Mouse (Mus musculus): Measurements from ENCODE around the gene Mxd3.

Mxd3 gene

DNA sequence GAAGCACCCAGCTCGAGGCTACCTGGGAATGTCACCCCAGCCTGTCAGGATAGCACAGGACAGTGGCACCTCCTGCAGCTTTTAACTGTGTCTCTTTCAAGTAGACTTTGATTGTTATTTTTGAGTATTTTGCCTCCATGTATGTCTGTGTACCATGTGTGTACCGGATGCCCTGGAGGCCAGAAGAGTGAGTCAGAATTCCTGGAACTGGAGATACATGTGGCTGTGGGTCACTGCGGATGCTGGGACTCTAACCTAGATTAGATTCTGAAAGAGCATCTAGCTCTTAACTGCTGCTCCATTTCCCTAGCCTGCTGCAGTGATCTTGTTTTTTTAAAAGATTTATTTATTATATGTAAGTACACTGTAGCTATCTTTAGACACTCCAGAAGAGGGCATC, 2.7 kb upstream of the Mxd3 start:
- no peak for DNase-seq (ENCODE audit: low spot score)

DNA sequence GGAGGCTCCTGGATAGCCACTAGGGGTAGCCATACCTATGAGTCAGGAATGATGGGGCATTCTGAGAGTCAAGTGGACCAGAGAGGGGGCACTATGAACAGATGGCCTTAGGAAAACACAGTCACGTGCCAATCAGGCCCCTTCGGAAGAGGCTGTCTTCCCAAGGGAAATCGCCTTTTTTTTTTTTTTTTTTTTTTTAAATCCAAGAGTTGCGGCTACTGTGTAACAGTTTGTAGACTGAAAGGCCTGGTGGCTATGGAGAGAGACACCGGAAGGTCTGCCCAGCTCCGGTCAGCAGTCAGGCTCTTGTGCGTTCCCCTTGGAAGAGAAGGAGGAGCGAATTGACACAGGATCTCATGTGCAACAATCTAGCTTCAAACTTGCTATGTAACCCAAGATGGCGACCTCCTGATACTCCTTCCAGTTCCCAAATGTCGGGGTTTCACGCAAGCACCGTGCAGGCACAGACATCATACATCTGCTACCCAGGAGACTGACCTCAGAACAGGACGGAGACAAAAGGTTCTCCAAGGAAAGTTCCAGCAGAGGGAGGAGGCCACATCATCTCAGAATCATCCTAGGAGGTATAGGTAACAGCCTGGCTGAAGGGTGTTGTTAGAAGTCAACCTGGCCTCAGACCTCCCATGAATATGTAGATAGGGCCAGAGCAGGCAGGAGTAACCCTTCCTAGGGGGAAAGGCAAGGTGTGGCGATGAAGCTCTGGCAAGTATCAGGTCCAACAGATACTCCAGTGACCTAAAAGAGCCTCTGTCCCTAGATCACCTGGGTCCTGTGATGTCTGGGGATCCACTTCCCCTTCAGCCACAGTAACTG, 1.2 kb upstream of the Mxd3 start:
- DNase-seq (ENCODE audit: low spot score) = peak; percentile 65

- no peak for DNase-seq (ENCODE audit: low spot score)
Measured at GRCm38 (mm10) chr13:55329109-55329682, 427 bp downstream of the Mxd3 start.

GRCm38 (mm10) chr13:55328641-55329040, 982 bp downstream of the Mxd3 start:
- no peak for DNase-seq (ENCODE audit: low spot score)

DNA sequence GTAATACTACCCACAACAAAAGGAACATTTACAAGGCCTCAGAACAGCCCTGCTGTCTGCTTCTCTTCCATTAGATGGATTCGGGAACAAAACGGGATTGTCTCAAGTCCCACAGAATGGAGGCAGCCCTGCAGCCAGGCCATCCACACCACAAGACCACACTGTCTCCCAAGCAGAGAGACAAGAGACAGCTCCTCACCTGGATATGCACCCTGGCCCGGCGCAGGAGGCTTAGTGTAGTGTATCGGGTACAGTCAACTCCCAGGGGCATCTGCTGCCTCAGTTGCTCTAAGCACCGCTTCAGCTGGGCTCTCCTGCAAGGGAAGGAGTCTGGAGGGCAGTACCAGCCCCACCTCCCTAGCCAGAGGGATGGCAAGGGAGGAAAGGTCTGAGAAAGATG, 1.5 kb downstream of the Mxd3 start:
- no peak for DNase-seq (ENCODE audit: low spot score)

DNA sequence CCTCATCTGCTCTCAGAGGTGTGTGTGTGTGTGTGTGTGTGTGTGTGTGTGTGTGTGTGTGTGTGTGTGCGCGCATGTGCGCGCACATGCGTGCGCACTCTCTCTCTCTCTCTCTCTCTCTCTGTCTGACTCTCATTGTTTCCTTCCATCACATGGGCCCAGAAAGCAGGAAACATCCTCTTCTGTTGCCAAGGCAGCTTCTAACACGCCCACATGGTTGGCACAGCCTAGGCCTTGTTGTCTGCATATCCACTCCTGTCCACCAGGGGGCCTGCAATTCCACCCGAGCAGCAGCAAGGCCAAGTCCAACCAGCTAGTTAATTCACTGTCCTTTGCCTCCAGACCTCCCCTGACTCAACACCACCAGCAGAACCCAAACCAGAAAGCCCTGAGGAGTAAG, 2.0 kb downstream of the Mxd3 start:
- peak; percentile 74 for DNase-seq (ENCODE audit: low spot score)

- DNase-seq (ENCODE audit: low spot score) = no peak
Measured at GRCm38 (mm10) chr13:55327169-55327568, 2.5 kb downstream of the Mxd3 start.

DNA sequence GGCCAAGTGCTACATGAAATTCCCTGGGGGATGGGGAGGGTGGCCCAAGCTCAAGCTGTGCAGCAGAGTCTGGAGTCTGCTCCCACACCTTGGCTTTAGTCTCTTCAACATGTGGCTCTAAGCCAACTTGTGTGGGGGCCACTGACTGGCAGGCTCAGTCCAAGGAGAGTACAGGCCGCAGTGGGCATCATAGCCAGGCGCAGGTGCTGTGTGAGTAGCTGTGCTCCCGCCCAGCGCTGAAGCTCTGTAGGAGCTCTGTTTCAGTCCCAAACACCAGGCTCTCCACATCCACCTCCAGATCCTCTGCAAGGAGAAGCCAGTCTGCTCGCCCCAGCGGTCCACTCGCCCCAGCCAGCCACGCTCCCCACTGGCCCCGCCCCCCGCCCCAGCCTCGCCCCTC, 4.0 kb downstream of the Mxd3 start:
- peak; percentile 15 for DNase-seq (ENCODE audit: low spot score)

DNA sequence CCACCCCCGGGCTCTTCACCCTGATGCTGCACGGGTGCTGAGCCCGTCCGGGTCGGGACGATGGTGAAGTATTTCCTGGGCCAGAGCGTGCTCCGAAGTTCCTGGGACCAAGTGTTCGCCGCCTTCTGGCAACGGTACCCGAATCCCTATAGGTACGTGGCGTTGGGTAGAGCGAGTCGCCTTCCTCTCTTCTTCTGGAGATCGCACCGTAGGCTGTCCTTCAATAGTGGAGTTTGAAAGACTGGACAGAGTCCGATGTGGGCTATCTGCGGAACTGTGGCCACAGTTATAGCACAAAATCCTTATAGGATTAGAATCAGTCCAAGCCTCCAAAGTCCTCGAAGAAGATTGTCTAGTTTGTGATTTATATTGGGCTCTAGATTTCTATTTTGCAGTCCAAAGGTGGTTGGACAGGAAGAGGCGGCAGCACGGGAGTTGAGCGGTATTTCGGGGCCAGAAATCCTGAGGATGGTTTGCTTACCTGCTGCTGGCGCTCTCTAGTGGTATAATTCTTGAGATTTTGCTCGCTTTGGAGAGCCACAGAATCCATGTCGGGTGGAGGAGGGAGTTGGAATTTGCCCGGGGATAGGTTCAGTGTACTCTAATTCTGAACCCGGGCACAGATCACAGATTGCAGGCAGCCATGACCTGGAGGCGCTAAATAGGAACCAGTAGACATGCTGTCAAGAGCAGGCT, 7.3 kb downstream of the Mxd3 start:
- DNase-seq (ENCODE audit: low spot score) = peak; percentile 16

DNA sequence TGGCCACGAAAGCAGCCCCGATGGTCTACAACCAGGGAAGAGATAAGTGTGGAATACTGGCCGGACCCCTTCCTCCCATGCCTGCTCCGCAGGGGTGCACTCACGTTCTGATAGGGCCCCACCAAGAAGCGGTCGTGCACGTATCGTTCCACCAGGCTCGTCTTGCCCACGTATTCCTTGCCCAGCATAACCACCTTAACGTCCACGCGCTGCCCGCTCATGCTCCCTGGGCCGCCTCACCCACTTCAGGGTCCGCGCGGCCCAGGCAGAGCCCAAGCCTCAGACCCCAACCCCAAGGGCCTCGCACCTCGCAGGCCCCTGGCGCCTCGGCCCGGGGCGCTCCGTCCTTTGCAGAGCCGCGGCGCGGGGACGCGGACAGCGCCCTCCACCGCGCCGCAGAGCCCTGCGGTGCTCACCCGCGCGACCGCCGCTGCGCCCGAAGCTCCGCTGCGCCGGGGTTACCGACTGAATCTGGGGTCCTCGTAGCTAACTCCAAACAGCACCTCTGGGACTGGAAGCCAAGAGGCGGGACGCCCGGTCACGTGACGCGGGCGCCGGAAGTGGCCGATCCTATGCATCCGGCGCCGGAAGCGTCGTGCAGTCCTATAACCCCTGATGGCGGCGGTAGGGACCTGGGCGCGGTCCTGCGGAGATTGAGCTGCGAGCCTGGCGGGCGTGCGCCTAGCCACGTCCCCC, 8.0 kb downstream of the Mxd3 start, which contains the start of gene Rab24:
TSS of gene Rab24 (minus strand) at position 513 of the 696 bp plus-strand sequence.
- DNase-seq (ENCODE audit: low spot score) = peak; percentile 88

DNA sequence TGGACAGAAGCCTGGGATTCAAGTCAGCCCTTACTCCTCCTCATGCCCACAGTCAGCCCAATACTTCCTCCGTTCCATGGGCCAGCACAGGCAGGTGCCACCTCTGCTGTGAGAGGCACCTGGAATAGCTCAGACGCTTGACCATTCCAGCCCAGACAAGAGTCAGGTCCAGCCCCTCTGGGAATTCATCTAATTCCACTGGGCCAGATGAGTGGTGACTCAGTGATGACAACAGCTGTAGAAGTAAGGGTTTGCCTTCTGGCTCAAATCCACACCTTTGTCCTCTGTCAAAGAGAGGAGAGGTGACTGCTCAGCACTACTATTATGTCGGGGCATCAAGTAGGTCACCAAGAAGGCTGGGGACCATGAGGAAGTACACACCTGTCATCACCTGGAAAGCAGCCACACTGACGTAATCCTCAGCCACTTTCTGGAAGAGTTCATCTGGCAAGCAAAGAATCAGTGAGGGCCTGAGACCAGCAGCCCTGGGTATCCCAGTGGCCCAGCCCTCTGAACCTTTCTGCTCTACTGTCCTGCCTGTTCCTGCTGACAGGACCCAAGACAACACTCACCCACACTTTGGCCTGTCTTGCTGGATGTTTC, 9.6 kb downstream of the Mxd3 start, which contains the start of gene Prelid1:
TSS of gene Prelid1 (plus strand) at position 570 of the 603 bp plus-strand sequence.
- no peak for DNase-seq (ENCODE audit: low spot score)

DNA sequence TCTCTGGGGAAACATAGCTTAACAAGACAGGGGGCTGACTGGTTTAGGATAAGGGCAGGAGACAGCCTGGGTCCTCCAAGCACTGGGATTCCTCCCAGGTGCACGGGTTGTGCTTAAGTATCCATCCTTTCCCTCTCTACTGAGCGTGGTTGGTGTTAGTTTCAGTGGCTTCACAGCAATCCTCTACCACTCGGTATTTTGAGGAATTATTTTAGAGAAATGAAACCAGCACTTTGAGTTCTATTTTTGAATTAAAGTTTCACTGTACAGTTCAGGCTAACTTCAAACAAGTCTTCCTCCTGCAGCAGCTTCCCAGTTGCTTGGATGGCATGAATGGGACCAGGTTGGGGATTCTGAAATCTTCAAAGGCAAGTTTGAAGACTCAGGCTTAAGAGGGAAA, 11.3 kb downstream of the Mxd3 start:
- no peak for DNase-seq (ENCODE audit: low spot score)

DNA sequence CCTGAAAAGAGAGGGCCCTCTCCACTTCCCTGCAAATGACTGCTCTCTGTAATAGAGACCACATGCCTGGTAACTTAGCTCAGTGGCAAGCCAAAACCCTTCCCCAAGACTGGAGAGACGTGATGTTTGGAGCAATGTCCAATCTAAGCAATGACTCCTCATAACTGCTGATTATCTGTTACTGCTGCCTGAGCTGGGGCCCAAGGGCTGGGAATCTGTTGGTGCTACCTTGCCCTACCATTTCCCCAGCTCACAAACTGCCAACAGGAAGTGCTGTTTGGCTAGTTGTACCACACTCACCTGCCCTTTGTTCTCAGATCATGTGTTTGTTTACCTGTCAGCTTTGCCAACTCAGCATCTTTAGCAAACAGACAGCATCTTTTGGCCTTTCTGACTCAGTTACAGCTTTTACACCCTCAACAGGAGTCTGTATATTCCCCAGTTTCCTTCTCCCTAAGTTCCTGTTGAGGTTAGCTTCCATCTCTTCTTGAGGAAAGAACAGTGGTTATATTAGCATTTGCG, 14.7 kb downstream of the Mxd3 start:
- no peak for DNase-seq (ENCODE audit: low spot score)

- no peak for DNase-seq (ENCODE audit: low spot score)
Measured at GRCm38 (mm10) chr13:55313051-55313450, 16.6 kb downstream of the Mxd3 start.

DNA sequence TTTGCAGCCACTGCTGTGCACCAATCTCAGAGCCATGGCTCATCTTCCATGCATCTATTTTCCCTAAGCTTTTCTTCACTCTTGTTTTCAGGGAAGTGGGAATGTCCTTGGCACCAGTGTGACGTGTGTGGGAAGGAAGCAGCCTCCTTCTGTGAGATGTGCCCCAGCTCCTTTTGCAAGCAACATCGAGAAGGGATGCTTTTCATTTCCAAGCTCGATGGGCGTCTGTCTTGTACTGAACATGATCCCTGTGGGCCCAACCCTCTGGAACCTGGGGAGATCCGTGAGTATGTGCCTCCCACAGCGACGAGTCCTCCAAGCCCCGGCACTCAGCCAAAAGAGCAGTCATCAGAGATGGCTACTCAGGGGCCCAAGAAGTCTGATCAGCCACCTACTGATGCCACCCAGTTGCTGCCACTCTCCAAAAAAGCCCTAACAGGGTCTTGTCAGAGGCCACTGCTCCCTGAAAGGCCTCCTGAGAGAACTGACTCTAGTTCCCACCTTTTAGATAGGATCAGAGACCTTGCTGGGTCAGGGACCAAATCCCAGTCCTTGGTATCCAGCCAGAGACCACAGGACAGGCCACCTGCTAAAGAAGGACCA, 17.5 kb downstream of the Mxd3 start:
- no peak for DNase-seq (ENCODE audit: low spot score)

DNA sequence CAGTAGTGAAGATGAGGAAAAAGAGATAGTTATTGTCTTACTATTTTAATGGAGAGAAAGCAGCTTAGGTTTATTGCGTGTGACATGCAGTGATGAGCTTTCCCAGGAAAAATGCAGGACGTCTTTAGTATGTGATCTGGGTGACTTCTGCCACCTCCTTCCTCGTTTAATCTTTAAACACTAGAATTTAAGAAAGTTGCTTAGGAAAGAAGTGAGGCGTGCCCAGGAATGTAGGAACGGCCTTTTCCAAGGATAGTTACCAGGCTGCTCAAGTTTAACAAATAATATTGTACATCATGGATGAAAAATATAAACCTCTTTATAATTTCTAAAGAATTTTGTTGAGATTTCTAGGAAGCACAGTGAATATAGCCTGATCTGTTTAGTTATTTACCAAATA, 28.7 kb downstream of the Mxd3 start:
- DNase-seq (ENCODE audit: low spot score) = no peak

GRCm38 (mm10) chr13:55296760-55297159, 32.9 kb downstream of the Mxd3 start:
- no peak for DNase-seq (ENCODE audit: low spot score)

DNA sequence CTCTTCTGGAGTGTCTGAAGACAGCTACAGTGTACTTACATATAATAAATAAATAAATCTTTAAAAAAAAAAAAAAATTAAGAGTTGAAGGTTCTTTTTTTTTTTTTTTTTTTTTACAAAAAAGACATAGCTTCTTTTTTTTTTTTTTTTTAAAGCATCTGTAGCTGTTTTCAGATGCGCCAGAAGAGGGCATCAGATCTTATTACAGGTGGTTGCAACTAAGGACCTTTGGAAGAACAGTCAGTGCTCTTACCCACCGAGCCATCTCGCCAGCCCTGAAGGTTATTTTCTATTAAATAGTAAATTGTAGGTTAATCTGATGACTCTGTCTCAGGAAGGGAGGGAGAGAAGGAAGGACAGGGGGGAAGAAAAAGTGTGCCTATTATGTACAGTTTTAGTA, 40.8 kb downstream of the Mxd3 start:
- no peak for DNase-seq (ENCODE audit: low spot score)

GRCm38 (mm10) chr13:55277646-55278045, 52.0 kb downstream of the Mxd3 start:
- DNase-seq (ENCODE audit: low spot score) = no peak

DNA sequence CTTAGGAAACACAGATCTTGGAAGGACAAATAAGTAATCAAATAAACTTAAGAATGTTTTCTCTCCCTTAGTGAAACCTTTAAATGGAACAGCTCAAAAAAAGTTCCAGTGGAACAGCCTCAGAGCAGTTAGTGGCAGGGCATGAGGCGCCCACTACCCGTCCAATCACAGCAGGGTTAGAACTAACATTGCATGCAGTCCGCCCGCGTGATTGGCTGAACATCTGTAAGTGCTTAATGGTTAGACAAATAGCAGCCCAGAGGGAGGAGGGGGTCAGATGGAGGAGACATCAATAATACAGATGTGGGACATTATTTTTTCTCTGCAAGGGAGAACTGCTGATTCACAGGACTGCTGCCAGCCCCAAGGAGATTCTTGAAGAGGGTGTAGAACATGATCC, 52.4 kb downstream of the Mxd3 start:
- no peak for DNase-seq (ENCODE audit: low spot score)
